Mouse (Mus musculus) kidney, embryonic 16.5 days (tissue): Measurements from ENCODE around the gene Btg3. TPM values are rescaled to one million over a fixed set of nuclear protein-coding genes. Genes with fewer than 3 reads are reported as not detected.

Experiments
- ATAC-seq: fragments of 200-750 bp; cut with Nextera tagmentation; 2 replicates; pipeline ENCODE4 v1.8.0; 2017; ENCODE audit warnings: moderate TSS enrichment; ENCODE audit not compliant: low FRiP score, low TSS enrichment
- H3K27ac ChIP-seq: fragments of 300-500 bp; sonication (generic); 2 replicates; pipeline ENCODE4 v1.5.1; 2014; ENCODE audit warnings: low read length
- H3K27me3 ChIP-seq: fragments of 300-500 bp; sonication (generic); 2 replicates; pipeline ENCODE4 v1.6.1; 2014; ENCODE audit warnings: low read length, control low read depth, mixed read lengths; ENCODE audit not compliant: insufficient read depth
- H3K36me3 ChIP-seq: fragments of 300-500 bp; sonication (generic); 2 replicates; pipeline ENCODE4 v1.6.1; 2014; ENCODE audit warnings: low read length, control low read depth, mixed read lengths; ENCODE audit not compliant: insufficient read depth
- H3K4me1 ChIP-seq: fragments of 300-500 bp; sonication (generic); 2 replicates; pipeline ENCODE4 v1.6.1; 2014; ENCODE audit warnings: low read length, control low read depth, mixed read lengths; ENCODE audit not compliant: insufficient read depth
- H3K4me2 ChIP-seq: fragments of 300-500 bp; sonication (generic); replicated peaks from 2 replicates; pipeline ENCODE4 v1.6.1; 2014; ENCODE audit warnings: low read depth, low read length
- H3K4me3 ChIP-seq: fragments of 300-500 bp; sonication (generic); 2 replicates; pipeline ENCODE4 v1.5.1; 2014; ENCODE audit warnings: mild to moderate bottlenecking, low read length
- H3K9ac ChIP-seq: fragments of 300-500 bp; sonication (generic); replicated peaks from 2 replicates; pipeline ENCODE4 v1.6.1; 2014; ENCODE audit warnings: low read length
- H3K9me3 ChIP-seq: fragments of 300-500 bp; sonication (generic); 2 replicates; pipeline ENCODE4 v1.6.1; 2016; ENCODE audit warnings: low read length, control low read depth
- WGBS: fragments of 180-500 bp; shearing (Covaris S2); extraction: QIAGEN DNeasy Blood & Tissue Kit; methylation state at CpG from one replicate; pipeline ENCODE4 v1.1.7; 2014; 5-methylcytosine and 5-hydroxymethylcytosine counted together
- polyA plus RNA-seq: library from polyadenylated mRNA; unstranded; fragments of >200 nt; fragmentation: Nextera tagmentation; extraction: Ambion mirVana; gene quantifications from 2 replicates; pipeline ENCODE4 v1.2.1, GENCODE M21; 2015

Gene Btg3
- polyA plus RNA-seq, 1 experiment from 2014 or later = 33.1 TPM

GRCm38 (mm10) chr16:78307476-78308192, 69.4 kb downstream of the Btg3 start:
- no peak for ATAC-seq
- Histone ChIP-seq H3K27me3 (no peaks in the 10 kb centered on the region), H3K27ac (no peak overlapping the region)

GRCm38 (mm10) chr16:78306606-78307005, 70.4 kb downstream of the Btg3 start:
- H3K4me3 ChIP-seq = no peak overlapping the region
- H3K27ac ChIP-seq = no peak overlapping the region
- H3K4me2 ChIP-seq = no peak overlapping the region
- H3K36me3 ChIP-seq = no peaks in the 10 kb centered on the region
- peaks cover 11% of the 10 kb centered on the region; the same call in 1 of the 2 replicates for H3K4me1 ChIP-seq
- no peak for ATAC-seq
- H3K27me3 ChIP-seq = no peaks in the 10 kb centered on the region
- no peak overlapping the region for H3K9ac ChIP-seq
- WGBS = 86% methylated on average over 8 of the region's 8 CpGs
- no peaks in the 10 kb centered on the region for H3K9me3 ChIP-seq

More at GRCm38 (mm10) chr16:78307476-78308192, 69.4 kb downstream of the Btg3 start:
- H3K4me1 ChIP-seq = peaks cover 11% of the 10 kb centered on the region; the same call in 1 of the 2 replicates
- no peak overlapping the region for H3K9ac ChIP-seq
- no peaks in the 10 kb centered on the region for H3K36me3 ChIP-seq
- no peaks in the 10 kb centered on the region for H3K9me3 ChIP-seq
- H3K4me3 ChIP-seq = no peak overlapping the region
- no peak overlapping the region for H3K4me2 ChIP-seq
- 91% methylated on average over 16 of the region's 16 CpGs for WGBS

- ATAC-seq = no peak
- Histone ChIP-seq H3K9ac (no peak overlapping the region), H3K4me3 (no peak overlapping the region), H3K36me3 (no peaks in the 10 kb centered on the region), H3K27me3 (no peaks in the 10 kb centered on the region), H3K4me2 (no peak overlapping the region), H3K9me3 (no peaks in the 10 kb centered on the region), H3K4me1 (peaks cover 11% of the 10 kb centered on the region; the same call in 1 of the 2 replicates), H3K27ac (no peak overlapping the region)
- 50% methylated on average over 12 of the region's 12 CpGs for WGBS
These were observed 71.3 kb downstream of the Btg3 start for GRCm38 (mm10) chr16:78305606-78306100.

- WGBS = 5% methylated on average over 10 of the region's 10 CpGs
- Histone ChIP-seq H3K4me1 (peaks cover 11% of the 10 kb centered on the region; the same call in 1 of the 2 replicates), H3K9ac (peak overlapping the region; percentile 66), H3K4me2 (peak overlapping the region; percentile 74), H3K27me3 (0 out of 2 replicates have a peak, but pooled peaks cover 2% of the 10 kb centered on the region), H3K9me3 (no peaks in the 10 kb centered on the region), H3K4me3 (peak overlapping the region; percentile 63), H3K36me3 (no peaks in the 10 kb centered on the region), H3K27ac (no peak overlapping the region)
- ATAC-seq = no peak
These were observed 74.3 kb downstream of the Btg3 start for GRCm38 (mm10) chr16:78302678-78303050.

- H3K4me3 ChIP-seq = peak overlapping the region; percentile 63
- peak overlapping the region; percentile 67 for H3K27ac ChIP-seq
- H3K4me2 ChIP-seq = peak overlapping the region; percentile 74
- WGBS = under 1% methylated on average over 60 of the region's 65 CpGs
- H3K9ac ChIP-seq = peak overlapping the region; percentile 66
- H3K4me1 ChIP-seq = peaks cover 11% of the 10 kb centered on the region; the same call in 1 of the 2 replicates
- H3K36me3 ChIP-seq = no peaks in the 10 kb centered on the region
- 0 out of 2 replicates have a peak, but pooled peaks cover 2% of the 10 kb centered on the region for H3K27me3 ChIP-seq
- no peaks in the 10 kb centered on the region for H3K9me3 ChIP-seq
- ATAC-seq = peak; percentile 57
These were observed 74.9 kb downstream of the Btg3 start for GRCm38 (mm10) chr16:78301831-78302677.

- Histone ChIP-seq H3K9ac (peak within 1 kb of the TSS; percentile 66), H3K27me3 (0 out of 2 replicates have a peak, but pooled peaks cover 2% of the 10 kb centered on the region), H3K4me2 (peak within 1 kb of the TSS; percentile 74), H3K4me3 (peak within 1 kb of the TSS; percentile 63), H3K36me3 (no peaks in the 10 kb centered on the region), H3K27ac (peak within 1 kb of the TSS; percentile 67), H3K4me1 (peaks cover 11% of the 10 kb centered on the region; the same call in 1 of the 2 replicates), H3K9me3 (no peaks in the 10 kb centered on the region)
- peak; percentile 95 for ATAC-seq
- WGBS = under 1% methylated on average over 33 of the region's 34 CpGs
These were observed 75.7 kb downstream of the Btg3 start, which contains the start of gene Cxadr for GRCm38 (mm10) chr16:78301183-78301830. Gene Cxadr, plus strand, starts transcription at chr16:78301489.

- Histone ChIP-seq H3K9me3 (no peaks in the 10 kb centered on the region), H3K36me3 (no peaks in the 10 kb centered on the region), H3K4me3 (no peak overlapping the region), H3K27me3 (0 out of 2 replicates have a peak, but pooled peaks cover 2% of the 10 kb centered on the region), H3K4me1 (no peaks in the 10 kb centered on the region), H3K27ac (no peak overlapping the region), H3K4me2 (no peak overlapping the region), H3K9ac (no peak overlapping the region)
- ATAC-seq = no peak
- WGBS = 60% methylated on average over 9 of the region's 9 CpGs
These were observed 80.9 kb downstream of the Btg3 start for GRCm38 (mm10) chr16:78296114-78296513.

GRCm38 (mm10) chr16:78295601-78296000, 81.4 kb downstream of the Btg3 start:
- H3K4me2 ChIP-seq = no peak overlapping the region
- no peak overlapping the region for H3K27ac ChIP-seq
- H3K9ac ChIP-seq = no peak overlapping the region
- WGBS = 85% methylated on average over 3 of the region's 4 CpGs
- H3K4me3 ChIP-seq = no peak overlapping the region
- no peaks in the 10 kb centered on the region for H3K36me3 ChIP-seq
- no peaks in the 10 kb centered on the region for H3K4me1 ChIP-seq
- 0 out of 2 replicates have a peak, but pooled peaks cover 2% of the 10 kb centered on the region for H3K27me3 ChIP-seq
- H3K9me3 ChIP-seq = no peaks in the 10 kb centered on the region
- ATAC-seq = no peak

- no peak overlapping the region for H3K4me2 ChIP-seq
- no peak overlapping the region for H3K27ac ChIP-seq
- H3K27me3 ChIP-seq = no peaks in the 10 kb centered on the region
- H3K4me3 ChIP-seq = no peak overlapping the region
- H3K9me3 ChIP-seq = no peaks in the 10 kb centered on the region
- H3K9ac ChIP-seq = no peak overlapping the region
- WGBS = 43% methylated on average over 5 of the region's 5 CpGs
- no peaks in the 10 kb centered on the region for H3K36me3 ChIP-seq
- H3K4me1 ChIP-seq = no peaks in the 10 kb centered on the region
- 0 out of 2 replicates have a peak, but pooled peaks have one; percentile 27 for ATAC-seq
These were observed 82.3 kb downstream of the Btg3 start for GRCm38 (mm10) chr16:78294606-78295275.
